Mouse (Mus musculus) CH12.LX (cell line): ENCODE measurements at regions not wholly inside any gene's neighbourhood (a gene's known extent, or its start where the extent isn't known, plus 50 kb on each side); places are given as distances from the start of the nearest gene placed in this dataset.

Experiments
- CHD2 ChIP-seq: IDR thresholded peaks from 2 replicates; pipeline ENCODE4 v1.6.1; 2011; ENCODE audit warnings: low read length, improper control_type of control experiment
- CTCF ChIP-seq, 2 experiments: IDR thresholded peaks in 1 of 2; conservative IDR thresholded peaks in 1 of 2; 2 replicates each; pipeline ENCODE4 v1.5.1; 2011 to 2012; ENCODE audit warnings: low read depth in 2 of 2, low read length in 2 of 2, improper control_type of control experiment in 1 of 2, inconsistent platforms in 1 of 2, mild to moderate bottlenecking in 1 of 2, moderate library complexity in 1 of 2
- ELF1 ChIP-seq: IDR thresholded peaks from 2 replicates; pipeline ENCODE4 v1.6.1; 2014; ENCODE audit warnings: low read depth, mild to moderate bottlenecking, inconsistent platforms, low read length, improper control_type of control experiment
- EP300 ChIP-seq: IDR thresholded peaks from 2 replicates; pipeline ENCODE4 v1.6.1; 2011; ENCODE audit warnings: low read length, improper control_type of control experiment
- JUND ChIP-seq: conservative IDR thresholded peaks from 2 replicates; pipeline ENCODE4 v1.6.1; 2011; ENCODE audit warnings: low read depth, low read length, improper control_type of control experiment
- KAT2A ChIP-seq: IDR thresholded peaks from 2 replicates; pipeline ENCODE4 v1.6.1; 2012; ENCODE audit warnings: low read length, improper control_type of control experiment, inconsistent platforms; ENCODE audit not compliant: insufficient replicate concordance
- MAFK ChIP-seq: IDR thresholded peaks from 2 replicates; pipeline ENCODE4 v1.6.1; 2011; ENCODE audit warnings: low read length, improper control_type of control experiment; ENCODE audit not compliant: insufficient replicate concordance
- MXI1 ChIP-seq: IDR thresholded peaks from 2 replicates; pipeline ENCODE4 v1.6.1; 2011; ENCODE audit warnings: mild to moderate bottlenecking, low read depth, low read length, improper control_type of control experiment
- SMC3 ChIP-seq: IDR thresholded peaks from 2 replicates; pipeline ENCODE4 v1.6.1; 2011; ENCODE audit warnings: low read depth, low read length, improper control_type of control experiment
- USF1 ChIP-seq: IDR thresholded peaks from 2 replicates; pipeline ENCODE4 v1.6.1; 2014; ENCODE audit warnings: low read depth, mild to moderate bottlenecking, inconsistent platforms, low read length, improper control_type of control experiment
- ZNF384 ChIP-seq: IDR thresholded peaks from 2 replicates; pipeline ENCODE4 v1.6.1; 2012; ENCODE audit warnings: low read depth, low read length, improper control_type of control experiment, inconsistent platforms

- TF ChIP-seq CTCF (conservative IDR thresholded peaks at IDR 0.05 in 1 of 2, IDR thresholded peaks at IDR 0.05 in 1 of 2; ENCODE audit: low read depth in 2 of 2, low read length in 2 of 2) = no peak
- no peak for TF ChIP-seq EP300
- TF ChIP-seq MAFK = no peak
- TF ChIP-seq SMC3 = no peak
- no peak for TF ChIP-seq JUND
- no peak for TF ChIP-seq ZNF384
- TF ChIP-seq USF1 = no peak
- TF ChIP-seq MXI1 = no peak
- TF ChIP-seq ELF1 = no peak
- no peak for TF ChIP-seq CHD2
- no peak for TF ChIP-seq KAT2A
These were observed 610.3 kb downstream of the Lmo4 start for GRCm38 (mm10) chr3:143594676-143595075.
